Mouse (Mus musculus) intestine, postnatal 0 days (tissue): ENCODE measurements around the gene Ankrd36. TPM values are rescaled to one million over a fixed set of nuclear protein-coding genes. Genes with fewer than 3 reads are reported as not detected.

Source experiments
- ATAC-seq: fragments of 200-750 bp; cut with Nextera tagmentation; 2 replicates; pipeline ENCODE4 v1.8.0; 2017; ENCODE audit warnings: mild to moderate bottlenecking, moderate TSS enrichment, moderate library complexity
- H3K27ac ChIP-seq: fragments of 300-500 bp; sonication (generic); 2 replicates; pipeline ENCODE4 v1.5.1; 2014; ENCODE audit warnings: mild to moderate bottlenecking, low read depth, low read length, moderate library complexity
- H3K27me3 ChIP-seq: fragments of 300-500 bp; sonication (generic); replicated peaks from 2 replicates; pipeline ENCODE4 v1.6.1; 2014; ENCODE audit warnings: low read length, mixed read lengths; ENCODE audit not compliant: control insufficient read depth, insufficient read depth
- H3K36me3 ChIP-seq: fragments of 300-500 bp; sonication (generic); 2 replicates; pipeline ENCODE4 v1.6.1; 2014; ENCODE audit warnings: mild to moderate bottlenecking, moderate library complexity; ENCODE audit not compliant: control insufficient read depth, insufficient read depth
- H3K4me1 ChIP-seq: fragments of 300-500 bp; sonication (generic); replicated peaks from 2 replicates; pipeline ENCODE4 v1.6.1; 2014; ENCODE audit warnings: antibody characterized with exemption, low read length, mixed read lengths; ENCODE audit not compliant: control insufficient read depth, insufficient read depth
- H3K4me2 ChIP-seq: fragments of 300-500 bp; sonication (generic); replicated peaks from 2 replicates; pipeline ENCODE4 v1.6.1; 2014; ENCODE audit warnings: low read depth, mild to moderate bottlenecking, moderate library complexity
- H3K4me3 ChIP-seq: fragments of 300-500 bp; sonication (generic); 2 replicates; pipeline ENCODE4 v1.5.1; 2014; ENCODE audit warnings: low read depth, low read length
- H3K9ac ChIP-seq: fragments of 300-500 bp; sonication (generic); 2 replicates; pipeline ENCODE4 v1.6.1; 2014; ENCODE audit warnings: mild to moderate bottlenecking, low read depth, low read length
- H3K9me3 ChIP-seq: fragments of 300-500 bp; sonication (generic); 2 replicates; pipeline ENCODE4 v1.6.1; 2016; ENCODE audit warnings: mixed run types; ENCODE audit not compliant: control insufficient read depth
- CTCF ChIP-seq: sonication (generic); IDR thresholded peaks from 2 replicates; pipeline ENCODE4 v1.5.1; 2016; ENCODE audit warnings: low read depth, mild to moderate bottlenecking, control low read depth, antibody characterized with exemption, moderate library complexity
- WGBS: fragments of 180-500 bp; shearing (Covaris S2); extraction: QIAGEN DNeasy Blood & Tissue Kit; methylation state at CpG from one replicate; pipeline ENCODE4 v1.1.7; 2014; 5-methylcytosine and 5-hydroxymethylcytosine counted together
- polyA plus RNA-seq: library from polyadenylated mRNA; unstranded; fragments of >200 nt; fragmentation: Nextera tagmentation; extraction: Ambion mirVana; gene quantifications from 2 replicates; pipeline ENCODE4 v1.2.1, GENCODE M21; 2015

Gene Ankrd36
- polyA plus RNA-seq, 1 experiment from 2014 or later = not detected

DNA sequence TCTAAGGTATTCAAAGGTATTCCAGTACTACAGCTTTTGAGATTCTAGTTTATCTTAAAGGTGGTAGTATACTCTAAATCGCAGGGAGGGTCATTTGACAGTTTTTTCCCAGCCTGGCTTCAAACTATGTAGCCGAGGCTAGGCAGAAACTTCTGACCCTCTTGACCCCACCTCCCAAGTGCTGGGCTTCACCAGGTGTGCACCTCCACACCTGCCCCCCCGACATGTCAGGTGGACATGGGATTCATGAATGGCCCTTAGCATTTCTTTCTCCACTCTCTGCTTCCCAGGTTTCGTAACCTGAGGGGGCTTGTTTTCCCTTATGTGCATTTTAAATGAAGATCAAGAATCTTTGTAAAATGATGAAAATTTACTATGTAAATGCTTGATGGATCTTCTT is 44.1 kb upstream of the Ankrd36 start:
- no peak for ATAC-seq
- H3K4me3 ChIP-seq = no peak overlapping the region
- TF ChIP-seq CTCF = no peak
- H3K9ac ChIP-seq = no peak overlapping the region
- peaks cover 51% of the 10 kb centered on the region for H3K36me3 ChIP-seq
- no peak overlapping the region for H3K27ac ChIP-seq
- no peaks in the 10 kb centered on the region for H3K27me3 ChIP-seq
- 0 out of 2 replicates have a peak, but pooled peaks cover 3% of the 10 kb centered on the region for H3K4me1 ChIP-seq
- 86% methylated on average over 4 of the region's 4 CpGs for WGBS
- H3K9me3 ChIP-seq = no peaks in the 10 kb centered on the region
- H3K4me2 ChIP-seq = no peak overlapping the region

- Histone ChIP-seq H3K4me2 (no peak overlapping the region), H3K4me1 (0 out of 2 replicates have a peak, but pooled peaks cover 3% of the 10 kb centered on the region), H3K27ac (no peak overlapping the region), H3K36me3 (peaks cover 64% of the 10 kb centered on the region), H3K9me3 (no peaks in the 10 kb centered on the region), H3K4me3 (no peak overlapping the region), H3K9ac (no peak overlapping the region), H3K27me3 (no peaks in the 10 kb centered on the region)
- no peak for ATAC-seq
- no peak for TF ChIP-seq CTCF
- 75% methylated on average over 7 of the region's 7 CpGs for WGBS
Observed at GRCm38 (mm10) chr11:5526573-5527439, 42.7 kb upstream of the Ankrd36 start.

DNA sequence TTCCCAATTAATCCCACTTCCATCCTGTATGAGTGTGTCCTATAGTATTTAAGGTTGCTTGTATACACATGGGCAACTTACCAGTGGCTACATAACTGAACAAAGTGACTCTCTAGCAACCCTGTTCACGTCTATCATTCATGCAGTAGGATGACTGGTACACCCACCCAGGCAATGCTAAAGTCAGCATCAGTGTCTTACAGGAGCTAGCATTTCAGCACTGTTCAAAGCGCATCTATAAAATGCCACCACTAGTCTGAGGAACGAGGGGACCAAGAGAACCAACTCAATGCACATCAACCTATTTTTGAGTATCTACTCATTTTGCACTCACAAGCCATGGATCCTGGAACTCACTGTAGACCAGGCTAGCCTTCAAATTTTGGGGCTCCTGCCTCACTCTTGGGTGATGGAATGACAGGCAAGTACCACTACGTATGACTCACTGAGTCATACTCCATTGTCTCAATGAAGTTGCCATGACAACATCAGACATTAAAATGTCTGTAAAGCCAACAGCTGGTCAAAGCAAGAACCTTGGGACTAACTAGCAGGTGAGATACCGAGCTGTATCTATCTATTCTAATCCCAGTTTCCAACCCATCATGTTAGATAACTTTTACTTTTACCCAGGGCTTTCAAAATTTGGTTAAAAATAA is 41.5 kb upstream of the Ankrd36 start:
- TF ChIP-seq CTCF = no peak
- H3K4me3 ChIP-seq = no peak overlapping the region
- H3K4me2 ChIP-seq = no peak overlapping the region
- H3K4me1 ChIP-seq = no peaks in the 10 kb centered on the region
- no peaks in the 10 kb centered on the region for H3K27me3 ChIP-seq
- no peak for ATAC-seq
- H3K9ac ChIP-seq = no peak overlapping the region
- no peaks in the 10 kb centered on the region for H3K9me3 ChIP-seq
- WGBS = 78% methylated on average over 5 of the region's 5 CpGs
- peaks cover 68% of the 10 kb centered on the region for H3K36me3 ChIP-seq
- no peak overlapping the region for H3K27ac ChIP-seq

DNA sequence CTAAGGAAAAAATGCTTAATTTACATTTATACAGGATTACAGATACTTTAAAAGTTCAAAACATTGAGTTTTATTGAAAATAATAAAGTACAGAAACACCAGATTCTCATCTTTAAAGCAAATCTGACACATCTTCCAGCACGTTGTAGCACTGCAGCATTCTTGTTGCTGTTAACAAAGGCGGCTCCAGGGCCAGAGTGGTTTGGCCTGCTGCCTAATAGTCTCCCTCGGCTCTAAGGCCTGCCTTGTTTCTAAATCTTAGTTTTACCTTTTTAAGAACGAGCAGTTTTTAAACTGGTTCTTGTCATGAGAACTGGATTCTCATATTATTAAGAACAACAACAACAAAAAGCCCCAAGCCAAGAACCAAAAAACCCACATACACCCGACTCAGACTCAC is 40.6 kb upstream of the Ankrd36 start:
- H3K36me3 ChIP-seq = peaks cover 68% of the 10 kb centered on the region
- no peak for TF ChIP-seq CTCF
- no peak overlapping the region for H3K4me3 ChIP-seq
- H3K4me2 ChIP-seq = no peak overlapping the region
- ATAC-seq = no peak
- H3K4me1 ChIP-seq = no peaks in the 10 kb centered on the region
- no peaks in the 10 kb centered on the region for H3K27me3 ChIP-seq
- no peak overlapping the region for H3K9ac ChIP-seq
- 56% methylated on average over 5 of the region's 5 CpGs for WGBS
- H3K27ac ChIP-seq = no peak overlapping the region
- H3K9me3 ChIP-seq = no peaks in the 10 kb centered on the region

GRCm38 (mm10) chr11:5530172-5530571 is 39.3 kb upstream of the Ankrd36 start:
- no peak overlapping the region for H3K4me2 ChIP-seq
- no peak for TF ChIP-seq CTCF
- H3K27ac ChIP-seq = no peak overlapping the region
- 63% methylated on average over 5 of the region's 5 CpGs for WGBS
- peaks cover 67% of the 10 kb centered on the region for H3K36me3 ChIP-seq
- ATAC-seq = no peak
- H3K27me3 ChIP-seq = no peaks in the 10 kb centered on the region
- H3K9ac ChIP-seq = no peak overlapping the region
- no peak overlapping the region for H3K4me3 ChIP-seq
- no peaks in the 10 kb centered on the region for H3K4me1 ChIP-seq
- H3K9me3 ChIP-seq = no peaks in the 10 kb centered on the region

DNA sequence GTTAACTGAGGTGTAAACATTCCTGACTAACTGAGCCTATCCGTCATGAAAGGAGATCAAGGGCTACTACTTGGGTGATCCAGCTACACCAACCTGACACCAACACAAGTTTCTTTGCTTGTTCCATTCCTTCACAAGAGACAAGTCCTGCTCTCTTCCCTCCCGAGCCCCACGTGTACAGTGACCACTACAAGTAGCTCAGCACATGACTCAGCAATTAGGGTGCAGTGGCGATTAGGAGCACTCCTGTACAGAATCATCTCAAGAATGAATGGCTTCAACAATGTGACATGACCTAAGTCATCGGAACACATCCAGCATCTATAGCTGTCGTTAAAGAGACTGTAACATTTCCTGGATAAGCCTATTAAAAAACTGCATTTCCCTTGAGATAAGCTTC is 38.8 kb upstream of the Ankrd36 start:
- no peak overlapping the region for H3K4me2 ChIP-seq
- ATAC-seq = no peak
- no peak for TF ChIP-seq CTCF
- WGBS = 68% methylated on average over 6 of the region's 6 CpGs
- no peaks in the 10 kb centered on the region for H3K4me1 ChIP-seq
- no peak overlapping the region for H3K9ac ChIP-seq
- H3K9me3 ChIP-seq = no peaks in the 10 kb centered on the region
- no peak overlapping the region for H3K4me3 ChIP-seq
- H3K36me3 ChIP-seq = peaks cover 62% of the 10 kb centered on the region
- H3K27ac ChIP-seq = no peak overlapping the region
- no peaks in the 10 kb centered on the region for H3K27me3 ChIP-seq
